Mouse (Mus musculus) heart, postnatal 0 days (tissue): ENCODE results near the gene Utp11.

Experiments
- CTCF ChIP-seq: IDR thresholded peaks from 2 replicates; pipeline ENCODE4 v1.5.1; 2016; ENCODE audit warnings: antibody characterized with exemption, control low read depth, low read depth
- EP300 ChIP-seq: IDR thresholded peaks from 2 replicates; pipeline ENCODE4 v1.6.1; 2016; ENCODE audit warnings: antibody characterized with exemption, low read depth

- TF ChIP-seq CTCF (peak; percentile 23), EP300 (no peak)
Observed at GRCm38 (mm10) chr4:124685004-124685403, 8.4 kb downstream of the Utp11 start.
